Mouse (Mus musculus): ENCODE measurements at regions not wholly inside any gene's neighbourhood (a gene's known extent, or its start where the extent isn't known, plus 50 kb on each side); places are given as distances from the start of the nearest gene placed in this dataset.

GRCm38 (mm10) chr8:6644396-6644795, 1539.2 kb upstream of the Slc10a2 start:
- Histone ChIP-seq H3K27me3 (ENCODE audit: control insufficient read depth, insufficient read depth, low read length) (no peaks in the 10 kb centered on the region), H3K4me1 (ENCODE audit: control insufficient read depth, insufficient read depth, low read length) (no peaks in the 10 kb centered on the region), H3K36me3 (ENCODE audit: control insufficient read depth, insufficient read depth, low read length) (no peaks in the 10 kb centered on the region), H3K27ac (ENCODE audit: control insufficient read depth, insufficient read depth, low read depth, low read length) (no peak overlapping the region), H3K4me3 (ENCODE audit: control insufficient read depth, low read depth, low read length) (no peak overlapping the region)
- TF ChIP-seq POLR2A (IDR thresholded peaks at IDR 0.05; ENCODE audit: control insufficient read depth, low read depth, low read length) (no peak), CTCF (IDR thresholded peaks at IDR 0.05; ENCODE audit: control insufficient read depth, insufficient read depth, insufficient replicate concordance, low read depth, low read length) (no peak)

- TF ChIP-seq POLR2A (IDR thresholded peaks at IDR 0.05; ENCODE audit: control insufficient read depth, low read depth, low read length), result no peak
- TF ChIP-seq CTCF (IDR thresholded peaks at IDR 0.05; ENCODE audit: control insufficient read depth, insufficient read depth, insufficient replicate concordance, low read depth, low read length), result no peak
- Histone ChIP-seq H3K4me3 (ENCODE audit: control insufficient read depth, low read depth, low read length) (no peak overlapping the region), H3K4me1 (ENCODE audit: control insufficient read depth, insufficient read depth, low read length) (no peaks in the 10 kb centered on the region), H3K27ac (ENCODE audit: control insufficient read depth, insufficient read depth, low read depth, low read length) (no peak overlapping the region), H3K36me3 (ENCODE audit: control insufficient read depth, insufficient read depth, low read length) (no peaks in the 10 kb centered on the region), H3K27me3 (ENCODE audit: control insufficient read depth, insufficient read depth, low read length) (no peaks in the 10 kb centered on the region)
These were observed 1521.9 kb upstream of the Slc10a2 start for GRCm38 (mm10) chr8:6627009-6627557.

- Histone ChIP-seq H3K4me3 (ENCODE audit: control insufficient read depth, low read depth, low read length) (no peak overlapping the region), H3K36me3 (ENCODE audit: control insufficient read depth, insufficient read depth, low read length) (no peaks in the 10 kb centered on the region), H3K27ac (ENCODE audit: control insufficient read depth, insufficient read depth, low read depth, low read length) (no peak overlapping the region), H3K4me1 (ENCODE audit: control insufficient read depth, insufficient read depth, low read length) (no peaks in the 10 kb centered on the region), H3K27me3 (ENCODE audit: control insufficient read depth, insufficient read depth, low read length) (no peaks in the 10 kb centered on the region)
- TF ChIP-seq CTCF (IDR thresholded peaks at IDR 0.05; ENCODE audit: control insufficient read depth, insufficient read depth, insufficient replicate concordance, low read depth, low read length), result no peak
- TF ChIP-seq POLR2A (IDR thresholded peaks at IDR 0.05; ENCODE audit: control insufficient read depth, low read depth, low read length), result no peak
These were observed 1503.7 kb upstream of the Slc10a2 start for GRCm38 (mm10) chr8:6608891-6609290.

- TF ChIP-seq CTCF (IDR thresholded peaks at IDR 0.05; ENCODE audit: control insufficient read depth, insufficient read depth, insufficient replicate concordance, low read depth, low read length) (no peak), POLR2A (IDR thresholded peaks at IDR 0.05; ENCODE audit: control insufficient read depth, low read depth, low read length) (no peak)
- no peaks in the 10 kb centered on the region for H3K36me3 ChIP-seq (ENCODE audit: control insufficient read depth, insufficient read depth, low read length)
- no peak overlapping the region for H3K4me3 ChIP-seq (ENCODE audit: control insufficient read depth, low read depth, low read length)
- no peaks in the 10 kb centered on the region for H3K4me1 ChIP-seq (ENCODE audit: control insufficient read depth, insufficient read depth, low read length)
- no peaks in the 10 kb centered on the region for H3K27me3 ChIP-seq (ENCODE audit: control insufficient read depth, insufficient read depth, low read length)
- no peak overlapping the region for H3K27ac ChIP-seq (ENCODE audit: control insufficient read depth, insufficient read depth, low read depth, low read length)
These were observed 1501.8 kb upstream of the Slc10a2 start for GRCm38 (mm10) chr8:6606854-6607535.

- Histone ChIP-seq H3K27ac (ENCODE audit: control insufficient read depth, insufficient read depth, low read depth, low read length) (no peak overlapping the region), H3K36me3 (ENCODE audit: control insufficient read depth, insufficient read depth, low read length) (no peaks in the 10 kb centered on the region), H3K4me1 (ENCODE audit: control insufficient read depth, insufficient read depth, low read length) (no peaks in the 10 kb centered on the region), H3K27me3 (ENCODE audit: control insufficient read depth, insufficient read depth, low read length) (no peaks in the 10 kb centered on the region), H3K4me3 (ENCODE audit: control insufficient read depth, low read depth, low read length) (no peak overlapping the region)
- TF ChIP-seq CTCF (IDR thresholded peaks at IDR 0.05; ENCODE audit: control insufficient read depth, insufficient read depth, insufficient replicate concordance, low read depth, low read length) (no peak), POLR2A (IDR thresholded peaks at IDR 0.05; ENCODE audit: control insufficient read depth, low read depth, low read length) (no peak)
These were observed 1499.2 kb upstream of the Slc10a2 start for GRCm38 (mm10) chr8:6604232-6604804.

- Histone ChIP-seq H3K36me3 (ENCODE audit: control insufficient read depth, insufficient read depth, low read length) (no peaks in the 10 kb centered on the region), H3K4me1 (ENCODE audit: control insufficient read depth, insufficient read depth, low read length) (no peaks in the 10 kb centered on the region), H3K27ac (ENCODE audit: control insufficient read depth, insufficient read depth, low read depth, low read length) (no peak overlapping the region), H3K4me3 (ENCODE audit: control insufficient read depth, low read depth, low read length) (no peak overlapping the region), H3K27me3 (ENCODE audit: control insufficient read depth, insufficient read depth, low read length) (no peaks in the 10 kb centered on the region)
- no peak for TF ChIP-seq POLR2A (IDR thresholded peaks at IDR 0.05; ENCODE audit: control insufficient read depth, low read depth, low read length)
- no peak for TF ChIP-seq CTCF (IDR thresholded peaks at IDR 0.05; ENCODE audit: control insufficient read depth, insufficient read depth, insufficient replicate concordance, low read depth, low read length)
These were observed 1485.0 kb upstream of the Slc10a2 start for GRCm38 (mm10) chr8:6590146-6590545.

- no peaks in the 10 kb centered on the region for H3K4me1 ChIP-seq (ENCODE audit: control insufficient read depth, insufficient read depth, low read length)
- no peak overlapping the region for H3K4me3 ChIP-seq (ENCODE audit: control insufficient read depth, low read depth, low read length)
- H3K27ac ChIP-seq (ENCODE audit: control insufficient read depth, insufficient read depth, low read depth, low read length), result no peak overlapping the region
- no peaks in the 10 kb centered on the region for H3K27me3 ChIP-seq (ENCODE audit: control insufficient read depth, insufficient read depth, low read length)
- no peak for TF ChIP-seq CTCF (IDR thresholded peaks at IDR 0.05; ENCODE audit: control insufficient read depth, insufficient read depth, insufficient replicate concordance, low read depth, low read length)
- no peaks in the 10 kb centered on the region for H3K36me3 ChIP-seq (ENCODE audit: control insufficient read depth, insufficient read depth, low read length)
These were observed 1478.4 kb upstream of the Slc10a2 start for GRCm38 (mm10) chr8:6583337-6584096.
